Mouse (Mus musculus) hindbrain, embryonic 12.5 days (tissue): ENCODE results near the gene Fut2. TPM values are rescaled to one million over a fixed set of nuclear protein-coding genes. Genes with fewer than 3 reads are reported as not detected.
"Not testable (repeated sequence)": the region's sequence is repeated elsewhere in the genome, so short reads cannot be mapped to it uniquely, and the experiment has no call there.

ENCODE experiments used
- ATAC-seq: fragments of 200-750 bp; cut with Nextera tagmentation; 2 replicates; pipeline ENCODE4 v1.8.0; 2017; ENCODE audit warnings: moderate TSS enrichment; ENCODE audit not compliant: low FRiP score
- H3K27ac ChIP-seq: fragments of 300-500 bp; sonication (generic); 2 replicates; pipeline ENCODE4 v1.5.1; 2016; ENCODE audit warnings: mild to moderate bottlenecking
- H3K27me3 ChIP-seq: fragments of 300-500 bp; sonication (generic); 2 replicates; pipeline ENCODE4 v1.6.1; 2016; ENCODE audit warnings: mild to moderate bottlenecking
- H3K36me3 ChIP-seq: fragments of 300-500 bp; sonication (generic); 2 replicates; pipeline ENCODE4 v1.6.1; 2016; ENCODE audit warnings: mild to moderate bottlenecking
- H3K4me1 ChIP-seq: fragments of 300-500 bp; sonication (generic); 2 replicates; pipeline ENCODE4 v1.6.1; 2016
- H3K4me2 ChIP-seq: fragments of 300-500 bp; sonication (generic); replicated peaks from 2 replicates; pipeline ENCODE4 v1.6.1; 2016; ENCODE audit warnings: mild to moderate bottlenecking
- H3K4me3 ChIP-seq: fragments of 300-500 bp; sonication (generic); 2 replicates; pipeline ENCODE4 v1.5.1; 2016; ENCODE audit warnings: mild to moderate bottlenecking
- H3K9ac ChIP-seq: fragments of 300-500 bp; sonication (generic); 2 replicates; pipeline ENCODE4 v1.6.1; 2016; ENCODE audit warnings: mild to moderate bottlenecking, moderate library complexity
- H3K9me3 ChIP-seq: fragments of 300-500 bp; sonication (generic); replicated peaks from 2 replicates; pipeline ENCODE4 v1.6.1; 2016; ENCODE audit warnings: mild to moderate bottlenecking
- WGBS: fragments of 180-500 bp; shearing (Covaris S2); methylation state at CpG from one replicate; pipeline ENCODE4 v1.1.7; 2016; 5-methylcytosine and 5-hydroxymethylcytosine counted together
- polyA plus RNA-seq: library from polyadenylated mRNA; unstranded; fragments of >200 nt; fragmentation: Nextera tagmentation; extraction: Ambion mirVana; gene quantifications from 2 replicates; pipeline ENCODE4 v1.2.1, GENCODE M21; 2016

Gene Fut2
- polyA plus RNA-seq, 1 experiment from 2014 or later = 0.37 TPM

DNA sequence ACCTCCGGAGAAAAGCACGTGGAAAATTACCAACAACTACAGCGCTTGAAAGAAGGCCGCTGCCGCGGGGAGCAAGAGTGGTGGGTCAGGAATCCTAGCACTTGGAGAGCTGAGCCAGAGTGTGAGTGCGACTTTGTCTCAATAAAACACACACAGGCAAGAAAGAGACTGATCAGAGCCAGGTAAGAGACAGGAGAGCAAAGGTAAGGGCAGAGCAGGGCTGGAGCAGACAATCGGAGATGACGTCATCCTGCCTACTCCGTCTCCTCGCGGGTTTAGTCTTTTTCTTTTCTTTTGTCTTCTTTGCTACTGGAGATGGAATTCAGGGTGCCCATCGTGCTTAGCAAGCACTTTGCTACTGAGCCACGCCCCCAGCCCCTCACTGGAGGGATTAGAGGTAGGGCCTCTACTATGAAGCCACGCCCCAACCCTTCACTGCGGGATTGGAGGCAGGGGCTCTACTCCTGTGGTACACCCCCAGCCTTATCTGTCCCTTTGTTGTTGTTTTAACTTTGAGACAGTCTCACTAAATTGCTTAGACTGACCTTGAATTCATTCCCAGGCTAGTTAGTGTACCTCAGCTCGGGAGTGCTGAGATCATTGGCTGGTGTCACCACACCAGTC is 11.7 kb downstream of the Fut2 start:
- no peak overlapping the region for H3K27ac ChIP-seq
- H3K4me3 ChIP-seq = no peak overlapping the region
- H3K4me1 ChIP-seq = peaks cover 5% of the 10 kb centered on the region; the same call in 1 of the 2 replicates
- H3K9ac ChIP-seq = no peak overlapping the region
- no peak for ATAC-seq
- H3K36me3 ChIP-seq = no peaks in the 10 kb centered on the region
- peak overlapping the region; percentile 34 for H3K4me2 ChIP-seq
- 29% methylated on average over 17 of the region's 17 CpGs for WGBS
- H3K27me3 ChIP-seq = no peaks in the 10 kb centered on the region
- no peaks in the 10 kb centered on the region for H3K9me3 ChIP-seq

DNA sequence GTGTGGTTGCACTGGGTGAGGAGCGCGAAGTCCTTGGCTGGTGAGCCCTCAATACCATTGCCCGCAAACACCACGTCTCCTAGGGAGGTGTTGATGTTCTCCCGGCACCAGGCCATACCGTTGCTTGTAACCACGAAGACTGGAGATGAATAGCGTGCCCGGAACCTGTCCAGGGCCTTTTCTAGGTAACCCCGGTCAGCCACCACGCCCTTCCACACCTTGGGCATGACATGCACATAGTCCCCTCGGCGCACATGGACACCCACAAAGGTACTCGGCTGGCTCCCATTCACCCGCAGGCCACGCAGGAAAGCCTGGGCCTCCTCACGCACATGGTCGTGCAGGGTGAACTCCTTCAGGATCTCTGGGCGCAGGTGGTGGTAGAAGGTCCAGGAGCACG is 15.7 kb downstream of the Fut2 start:
- H3K4me3 ChIP-seq, H3K36me3 ChIP-seq, H3K27ac ChIP-seq, H3K4me1 ChIP-seq, H3K9me3 ChIP-seq, H3K9ac ChIP-seq, H3K27me3 ChIP-seq, ATAC-seq, H3K4me2 ChIP-seq: not testable (repeated sequence)
- WGBS = 93% methylated on average over 20 of the region's 20 CpGs

DNA sequence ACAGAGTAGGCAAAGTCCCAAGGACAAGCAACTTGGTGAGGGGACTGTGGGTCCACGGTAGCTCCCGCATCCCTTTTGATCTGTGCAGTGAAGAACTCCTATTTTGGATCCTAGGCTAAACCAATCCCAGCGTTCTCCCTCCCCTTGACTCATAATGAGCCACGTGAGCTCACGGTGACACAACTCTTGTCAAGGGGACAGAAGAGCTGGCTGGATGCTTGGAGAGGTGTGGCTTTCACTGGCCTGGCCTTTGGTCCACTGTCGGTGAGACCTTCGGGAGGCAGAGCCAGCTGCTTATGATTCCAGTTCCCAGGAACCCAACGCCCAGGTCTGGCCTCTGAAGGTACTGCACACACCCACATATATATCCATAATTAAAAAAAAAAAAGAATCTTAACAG is 16.8 kb downstream of the Fut2 start:
- WGBS = 84% methylated on average over 8 of the region's 8 CpGs
- H3K27me3 ChIP-seq = no peaks in the 10 kb centered on the region
- no peak overlapping the region for H3K4me2 ChIP-seq
- H3K4me1 ChIP-seq = peaks cover 7% of the 10 kb centered on the region
- ATAC-seq = no peak
- H3K9me3 ChIP-seq = no peaks in the 10 kb centered on the region
- no peak overlapping the region for H3K4me3 ChIP-seq
- no peak overlapping the region for H3K27ac ChIP-seq
- no peaks in the 10 kb centered on the region for H3K36me3 ChIP-seq
- H3K9ac ChIP-seq = no peak overlapping the region

DNA sequence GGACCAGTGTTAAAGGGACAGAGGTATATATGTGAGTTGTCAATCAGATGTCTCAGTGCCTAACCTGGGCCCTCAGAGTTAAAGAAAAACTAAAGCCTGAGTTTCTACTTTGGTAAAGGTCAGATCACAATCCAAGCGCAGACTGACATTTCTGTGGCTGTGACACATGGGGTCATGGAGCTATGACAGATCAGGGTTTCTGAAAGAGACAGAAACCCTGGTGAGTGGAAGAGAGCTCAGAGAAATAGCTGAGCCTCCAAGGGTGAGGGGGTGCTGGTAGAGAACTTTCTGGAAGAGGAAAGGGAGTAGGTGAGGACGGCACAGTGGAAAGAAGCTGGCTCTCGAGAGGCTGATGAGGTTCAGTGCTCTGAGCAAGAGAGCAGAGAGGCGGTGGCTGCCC is 19.5 kb downstream of the Fut2 start:
- H3K27ac ChIP-seq = no peak overlapping the region
- H3K36me3 ChIP-seq = no peaks in the 10 kb centered on the region
- H3K4me3 ChIP-seq = no peak overlapping the region
- H3K9ac ChIP-seq = no peak overlapping the region
- H3K4me2 ChIP-seq = no peak overlapping the region
- WGBS = 79% methylated on average over 4 of the region's 4 CpGs
- no peaks in the 10 kb centered on the region for H3K9me3 ChIP-seq
- peaks cover 22% of the 10 kb centered on the region for H3K4me1 ChIP-seq
- no peaks in the 10 kb centered on the region for H3K27me3 ChIP-seq
- ATAC-seq = no peak

DNA sequence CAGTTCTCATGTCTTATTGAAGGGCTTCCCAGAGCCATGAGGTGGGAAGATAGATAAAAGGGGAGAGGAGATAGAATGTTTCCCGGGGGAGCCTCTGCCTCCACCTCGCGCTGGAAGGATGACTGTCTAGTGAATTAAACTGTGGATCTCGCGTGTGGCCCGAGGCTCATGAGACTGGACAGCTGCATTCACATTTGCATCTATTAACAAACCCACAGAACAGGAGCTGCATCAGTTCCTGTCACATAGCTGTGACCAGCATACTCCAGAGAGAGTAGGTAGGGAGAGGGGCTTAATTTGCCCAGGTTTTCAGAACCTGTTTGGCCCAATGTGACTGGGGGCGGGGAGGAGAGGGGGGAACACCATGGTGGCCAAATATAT is 20.6 kb downstream of the Fut2 start:
- no peaks in the 10 kb centered on the region for H3K27me3 ChIP-seq
- no peaks in the 10 kb centered on the region for H3K9me3 ChIP-seq
- no peak overlapping the region for H3K4me2 ChIP-seq
- no peak overlapping the region for H3K4me3 ChIP-seq
- H3K4me1 ChIP-seq = peaks cover 27% of the 10 kb centered on the region
- ATAC-seq = no peak
- WGBS = 56% methylated on average over 7 of the region's 7 CpGs
- H3K36me3 ChIP-seq = no peaks in the 10 kb centered on the region
- H3K27ac ChIP-seq = no peak overlapping the region
- no peak overlapping the region for H3K9ac ChIP-seq

DNA sequence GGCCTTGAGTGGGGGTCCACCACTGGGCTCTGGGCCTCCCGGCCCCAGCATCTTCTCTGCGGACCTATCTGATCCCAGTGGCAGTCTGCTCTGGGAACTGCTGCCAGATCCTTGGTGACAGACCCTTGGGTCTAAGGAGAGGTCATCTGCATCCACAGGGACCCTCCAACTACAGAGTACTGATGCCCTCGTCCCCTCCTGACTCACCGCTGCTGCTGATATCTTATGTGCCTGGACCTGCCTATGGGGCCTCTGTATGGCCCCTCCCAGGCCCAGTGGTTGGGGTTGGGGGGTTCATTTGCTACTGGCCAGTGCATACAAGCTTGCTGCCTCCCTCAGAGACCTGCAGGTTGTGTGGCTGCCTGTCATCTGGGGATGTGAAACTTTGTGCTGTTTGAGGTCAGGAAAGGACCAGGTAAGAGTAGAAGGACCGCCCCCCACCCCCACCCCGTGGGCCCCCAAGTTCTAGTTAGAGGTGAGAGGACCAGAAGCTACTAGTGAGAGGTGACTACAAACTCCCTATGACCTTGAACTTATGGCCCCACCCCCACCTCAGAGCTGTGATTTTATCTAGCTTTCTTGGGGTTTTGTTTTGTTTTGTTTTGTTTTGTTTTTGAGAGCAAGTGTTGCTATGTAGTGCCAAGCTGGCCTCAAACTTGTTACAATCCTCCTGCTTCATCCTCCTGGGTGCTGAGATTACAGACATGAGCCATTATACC is 21.2 kb downstream of the Fut2 start:
- H3K4me2 ChIP-seq = peak overlapping the region; percentile 56
- H3K4me1 ChIP-seq = peaks cover 27% of the 10 kb centered on the region
- H3K9ac ChIP-seq = peak overlapping the region; percentile 39; the same call in 1 of the 2 replicates
- H3K27ac ChIP-seq = peak overlapping the region; percentile 83
- H3K4me3 ChIP-seq = no peak overlapping the region
- no peaks in the 10 kb centered on the region for H3K36me3 ChIP-seq
- no peaks in the 10 kb centered on the region for H3K27me3 ChIP-seq
- 68% methylated on average over 6 of the region's 6 CpGs for WGBS
- no peaks in the 10 kb centered on the region for H3K9me3 ChIP-seq
- no peak for ATAC-seq

DNA sequence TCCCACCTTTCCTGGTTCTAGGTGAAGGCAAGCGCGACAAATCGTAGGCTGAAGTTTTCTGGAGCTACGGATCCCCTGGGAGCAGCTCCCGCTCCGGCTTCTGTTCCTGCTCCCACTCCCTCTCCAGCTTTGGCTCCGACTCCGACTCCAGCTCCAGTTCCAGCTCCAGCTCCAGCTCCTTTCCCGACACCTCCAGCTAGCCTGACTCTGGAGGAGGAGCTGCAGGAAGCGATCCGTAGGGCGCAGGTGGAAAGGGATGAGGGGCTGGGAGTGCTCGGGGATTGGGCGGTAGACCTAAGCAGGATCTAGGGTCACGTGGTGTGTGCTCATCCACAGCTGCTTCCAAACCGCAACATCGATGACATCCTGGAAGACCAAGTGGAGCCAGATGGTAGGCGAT is 22.0 kb downstream of the Fut2 start:
- 4% methylated on average over 18 of the region's 18 CpGs for WGBS
- peak; percentile 38 for ATAC-seq
- H3K4me1 ChIP-seq = peaks cover 27% of the 10 kb centered on the region

DNA sequence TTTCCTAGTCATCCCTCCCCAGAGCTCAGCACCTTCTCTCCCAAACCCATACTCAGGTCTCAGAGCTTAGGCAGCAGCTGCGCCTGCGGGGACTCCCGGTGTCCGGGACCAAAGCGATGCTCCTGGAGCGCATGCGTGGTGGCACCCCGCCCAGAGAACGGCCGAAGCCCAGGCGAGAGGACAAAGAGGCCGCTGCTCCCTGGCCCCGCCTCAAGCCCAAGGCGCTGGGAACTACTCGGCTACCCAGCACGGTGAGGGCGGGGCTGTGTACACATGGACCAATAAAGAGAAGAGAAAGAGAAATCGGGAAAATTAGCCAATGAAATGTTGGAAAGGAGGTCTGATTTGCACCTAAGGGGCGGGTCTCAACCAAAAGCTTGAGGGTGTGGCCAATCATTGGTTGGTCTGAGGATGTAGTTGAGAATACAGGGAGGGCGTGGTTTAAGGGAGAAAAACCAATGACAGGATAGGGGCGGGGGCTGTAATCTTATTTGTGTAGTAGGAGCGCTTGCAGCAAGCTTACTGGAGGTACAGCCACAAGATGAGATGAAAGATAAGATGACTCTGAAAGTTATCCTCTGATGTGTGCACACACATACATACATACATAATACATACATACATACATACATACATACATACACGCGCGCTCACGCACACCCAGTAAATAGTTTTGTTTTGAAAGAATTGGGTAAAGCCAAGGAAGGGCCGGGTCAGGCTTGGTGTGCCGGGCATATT is 22.6 kb downstream of the Fut2 start:
- no peaks in the 10 kb centered on the region for H3K27me3 ChIP-seq
- peak overlapping the region; percentile 59 for H3K9ac ChIP-seq
- peak; percentile 94 for ATAC-seq
- H3K4me3 ChIP-seq = peak overlapping the region; percentile 36
- peak overlapping the region; percentile 83 for H3K27ac ChIP-seq
- H3K36me3 ChIP-seq = no peaks in the 10 kb centered on the region
- peak overlapping the region; percentile 56 for H3K4me2 ChIP-seq
- H3K9me3 ChIP-seq = no peaks in the 10 kb centered on the region
- WGBS = 2% methylated on average over 28 of the region's 28 CpGs
- H3K4me1 ChIP-seq = peaks cover 27% of the 10 kb centered on the region

More for the DNA sequence above, 22.0 kb downstream of the Fut2 start:
- Histone ChIP-seq H3K36me3 (no peaks in the 10 kb centered on the region), H3K27me3 (no peaks in the 10 kb centered on the region), H3K9me3 (no peaks in the 10 kb centered on the region), H3K27ac (peak overlapping the region; percentile 83), H3K4me2 (peak overlapping the region; percentile 56), H3K9ac (peak overlapping the region; percentile 39; the same call in 1 of the 2 replicates), H3K4me3 (peak overlapping the region; percentile 36)

DNA sequence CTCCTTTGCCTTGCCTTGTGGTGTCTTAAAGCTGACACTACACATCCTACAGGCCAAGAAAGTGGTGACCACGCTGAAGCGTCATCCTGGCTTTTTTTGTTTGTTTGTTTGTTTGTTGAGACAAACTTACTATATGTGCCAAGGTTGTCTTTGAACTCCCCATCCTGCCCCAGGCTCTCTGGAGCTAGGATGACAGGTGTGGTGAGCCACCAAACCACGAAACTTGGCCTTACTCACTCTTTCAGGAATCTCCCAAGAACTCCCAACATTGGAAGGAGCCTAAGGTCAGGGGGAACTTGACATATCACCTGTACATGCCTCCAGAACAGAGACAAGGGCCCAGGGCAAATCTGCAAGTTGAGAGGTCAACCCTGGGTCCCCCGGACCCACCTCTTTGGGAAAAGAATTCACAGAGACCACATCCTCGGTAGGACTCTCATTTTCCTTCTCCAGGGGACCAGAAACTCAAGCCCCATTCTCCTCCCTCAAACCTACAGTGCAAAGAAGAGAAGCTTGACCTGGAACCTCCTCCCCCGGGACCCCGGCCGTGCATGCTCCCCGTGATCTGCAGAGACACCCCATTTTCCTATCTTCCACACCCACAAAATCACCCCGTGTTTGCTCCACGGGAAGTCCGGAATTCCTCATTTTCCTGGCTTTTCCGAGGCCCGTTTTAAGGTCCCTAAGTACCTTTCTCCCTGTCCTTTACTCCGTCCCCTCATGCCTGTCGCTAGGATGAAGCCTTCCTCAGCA is 23.5 kb downstream of the Fut2 start:
- no peaks in the 10 kb centered on the region for H3K36me3 ChIP-seq
- peaks cover 34% of the 10 kb centered on the region for H3K4me1 ChIP-seq
- peak overlapping the region; percentile 56 for H3K4me2 ChIP-seq
- WGBS = 35% methylated on average over 16 of the region's 16 CpGs
- no peak for ATAC-seq
- H3K9ac ChIP-seq = peak overlapping the region; percentile 59
- no peaks in the 10 kb centered on the region for H3K27me3 ChIP-seq
- H3K27ac ChIP-seq = peak overlapping the region; percentile 83
- H3K9me3 ChIP-seq = no peaks in the 10 kb centered on the region
- H3K4me3 ChIP-seq = peak overlapping the region; percentile 36

DNA sequence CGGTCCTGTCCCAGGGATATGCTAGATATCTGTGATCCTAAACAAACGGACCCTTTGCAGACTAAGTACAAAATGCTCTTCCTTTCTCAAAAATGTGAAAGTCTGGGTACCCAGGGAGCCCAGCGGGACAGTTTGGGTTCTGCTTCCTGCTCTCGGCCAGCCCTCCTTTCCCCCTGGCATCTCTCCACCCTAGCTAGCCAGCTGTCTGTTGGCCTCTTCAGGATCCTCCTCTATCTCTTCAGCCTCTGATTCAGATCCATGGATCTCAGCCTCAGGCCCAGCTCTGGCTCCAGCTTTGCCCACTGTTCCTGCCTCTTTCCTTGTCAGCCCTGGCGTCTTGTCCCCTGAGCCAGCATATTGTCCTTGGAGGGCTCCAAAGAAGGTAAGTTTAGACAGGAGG is 24.1 kb downstream of the Fut2 start:
- H3K27me3 ChIP-seq = no peaks in the 10 kb centered on the region
- ATAC-seq = no peak
- WGBS = 86% methylated on average over 5 of the region's 5 CpGs
- peak overlapping the region; percentile 83; the same call in 1 of the 2 replicates for H3K27ac ChIP-seq
- no peaks in the 10 kb centered on the region for H3K36me3 ChIP-seq
- no peaks in the 10 kb centered on the region for H3K9me3 ChIP-seq
- no peak overlapping the region; the same call in 1 of the 2 replicates for H3K9ac ChIP-seq
- peaks cover 34% of the 10 kb centered on the region for H3K4me1 ChIP-seq
- H3K4me3 ChIP-seq = peak overlapping the region; percentile 36; the same call in 1 of the 2 replicates
- peak overlapping the region; percentile 56 for H3K4me2 ChIP-seq

DNA sequence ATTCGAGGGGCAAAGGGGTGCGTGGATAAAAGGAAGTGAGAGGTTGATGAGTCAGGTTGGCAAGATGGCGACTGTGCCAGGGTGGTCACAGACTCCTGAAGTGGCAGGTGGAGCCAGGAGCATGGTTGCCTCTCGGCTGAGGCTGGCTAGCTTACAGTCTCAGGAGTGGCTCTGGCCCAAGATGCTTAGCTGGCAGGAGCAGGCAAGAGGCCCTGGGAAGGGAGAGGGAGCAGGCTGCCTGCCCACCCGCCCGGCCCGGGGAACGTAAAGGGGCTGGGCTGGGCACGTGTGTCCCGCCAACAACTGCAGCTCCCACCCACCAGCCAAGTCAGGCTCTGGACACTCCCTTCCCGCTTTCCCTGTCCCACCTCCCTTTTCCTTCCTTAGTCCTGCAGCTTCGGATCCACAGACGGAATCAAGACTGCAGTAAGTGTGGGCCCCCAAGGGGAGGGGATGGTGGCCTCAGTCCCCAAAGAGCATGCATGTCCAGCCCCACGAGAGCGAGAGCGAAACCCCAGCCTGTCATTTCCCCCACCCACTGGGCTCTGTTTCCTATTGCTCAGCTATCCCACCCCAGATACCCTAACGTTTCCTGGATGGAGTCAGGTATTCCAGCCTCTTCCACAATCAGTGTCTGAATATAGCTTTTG is 24.7 kb downstream of the Fut2 start:
- Histone ChIP-seq H3K27ac (no peak overlapping the region; the same call in 1 of the 2 replicates), H3K4me2 (peak overlapping the region; percentile 56; the same call in 1 of the 2 replicates), H3K4me1 (peaks cover 34% of the 10 kb centered on the region), H3K9ac (no peak overlapping the region), H3K27me3 (no peaks in the 10 kb centered on the region), H3K4me3 (no peak overlapping the region), H3K36me3 (no peaks in the 10 kb centered on the region), H3K9me3 (no peaks in the 10 kb centered on the region)
- no peak for ATAC-seq
- 72% methylated on average over 17 of the region's 17 CpGs for WGBS
